ENCODE assay signal across 36 mouse cellular contexts in the genomic region with DNA sequence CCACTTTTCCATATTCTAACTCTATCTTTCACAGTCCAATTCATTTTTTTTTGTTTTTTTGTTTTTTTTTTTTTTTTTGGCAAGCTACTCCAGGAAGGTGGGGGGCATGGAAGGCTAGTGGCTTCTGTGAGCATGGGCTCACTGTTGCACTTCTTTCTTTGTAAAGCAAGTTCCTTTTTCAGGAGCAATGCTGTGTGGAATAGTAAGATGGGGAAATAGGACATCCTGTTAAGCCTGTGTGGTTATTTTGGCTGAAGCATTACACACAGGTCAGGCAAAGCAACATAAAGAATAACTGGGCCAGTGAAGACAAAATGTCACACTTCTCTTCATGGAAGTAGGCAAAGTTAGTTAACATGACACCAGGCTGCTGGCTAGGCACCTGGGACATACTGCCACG. TPM values are rescaled to one million over a fixed set of nuclear protein-coding genes. Genes with fewer than 3 reads are reported as not detected.
DNase-seq lines count a peak whose midpoint lies in the region; ATAC-seq lines count a peak whose summit lies in the region.
"Had no signal": no experiment of that assay in that cellular context is flagged by ENCODE, and none has a peak within 500 bp of the region (broad histone marks: within the 10 kb centered on the region; RNA-seq: fewer than 3 reads in every experiment).

No protein-coding gene starts in this region.

- no peaks in the 10 kb centered on the region for H3K27me3 ChIP-seq in heart, embryonic 12.5 days (replicated peaks)
- no peaks in the 10 kb centered on the region for H3K27me3 ChIP-seq in hindbrain, embryonic 10.5 days (ENCODE audit: insufficient read depth, poor library complexity, severe bottlenecking)
- H3K27me3 ChIP-seq in midbrain, embryonic 16.5 days (ENCODE audit: control insufficient read depth, insufficient read depth, low read depth, low read length): no peaks in the 10 kb centered on the region
- H3K27me3 ChIP-seq: embryonic facial prominence, embryonic 15.5 days; hindbrain, embryonic 12.5 days; intestine, embryonic 15.5 days; midbrain, embryonic 15.5 days; neural tube, embryonic 12.5 days had no signal

- no peak overlapping the region for H3K27ac ChIP-seq in heart, embryonic 12.5 days (ENCODE audit: poor library complexity, severe bottlenecking)
- H3K27ac ChIP-seq in brown adipose tissue, adult 24 weeks (replicated peaks; ENCODE audit: low read depth, low read length): 0 out of 2 replicates have a peak overlapping the region, but pooled peaks have one; percentile 29
- H3K27ac ChIP-seq in macrophage: peak overlapping the region; percentile 65
- no peak overlapping the region for H3K27ac ChIP-seq in hindbrain, embryonic 10.5 days
- H3K27ac ChIP-seq in midbrain, embryonic 16.5 days (ENCODE audit: low read length): no peak overlapping the region
- H3K27ac ChIP-seq: embryonic facial prominence, embryonic 10.5 days; embryonic facial prominence, embryonic 15.5 days; gastrocnemius, adult 2 months; heart, adult 2 months; hindbrain, embryonic 12.5 days; hindbrain, postnatal 0 days; intestine, embryonic 15.5 days; layer of hippocampus, adult 2 months; left cerebral cortex, adult 2 months; liver, embryonic 14.5 days; midbrain, embryonic 10.5 days; midbrain, embryonic 15.5 days; neural tube, embryonic 12.5 days had no signal

- ATAC-seq in heart, embryonic 12.5 days (ENCODE audit: insufficient number of reproducible peaks, low FRiP score): no peak
- no peak for ATAC-seq in midbrain, embryonic 16.5 days
- ATAC-seq: forebrain, embryonic 14.5 days; hindbrain, postnatal 0 days; intestine, embryonic 15.5 days; midbrain, embryonic 15.5 days had no signal

- no peaks in the 10 kb centered on the region for H3K36me3 ChIP-seq in heart, embryonic 12.5 days
- H3K36me3 ChIP-seq in macrophage (ENCODE audit: inconsistent target): no peaks in the 10 kb centered on the region
- H3K36me3 ChIP-seq in hindbrain, embryonic 10.5 days: no peaks in the 10 kb centered on the region
- no peaks in the 10 kb centered on the region for H3K36me3 ChIP-seq in midbrain, embryonic 16.5 days (ENCODE audit: control insufficient read depth, insufficient read depth, low read length)
- H3K36me3 ChIP-seq: embryonic facial prominence, embryonic 10.5 days; embryonic facial prominence, embryonic 15.5 days; G1E; hindbrain, embryonic 12.5 days; intestine, embryonic 15.5 days; midbrain, embryonic 10.5 days; midbrain, embryonic 15.5 days; neural tube, embryonic 12.5 days had no signal

- no peak overlapping the region for H3K4me2 ChIP-seq in heart, embryonic 12.5 days
- H3K4me2 ChIP-seq in midbrain, embryonic 16.5 days (ENCODE audit: low read length): no peak overlapping the region
- H3K4me2 ChIP-seq: embryonic facial prominence, embryonic 15.5 days; hindbrain, embryonic 12.5 days; intestine, embryonic 15.5 days; lung, embryonic 14.5 days; midbrain, embryonic 15.5 days; neural tube, embryonic 12.5 days had no signal

- peak; percentile 9 for DNase-seq in heart, adult 8-10 months (ENCODE audit: low spot score)
- DNase-seq in hindbrain, embryonic 10.5 days (ENCODE audit: low spot score): no peak
- DNase-seq in frontal cortex, postnatal 14 days (ENCODE audit: low spot score in 2 of 2): no peak
- DNase-seq: adrenal gland, postnatal 10 days; cerebellum, adult 2 months; cerebellum, postnatal 14 days; gastrocnemius, adult 2 months; gastrocnemius, postnatal 36 days; heart, adult 2 months; heart, postnatal 14 days; kidney, adult 2 months; kidney, postnatal 36 days; lung, embryonic 14.5 days; lung, postnatal 14 days; thymus, adult 2 months; thymus, postnatal 4 days had no signal

- 63% methylated on average over 1 of the region's 1 CpGs for WGBS in heart, embryonic 12.5 days
- WGBS in macrophage (ENCODE audit: missing documents): 0% methylated on average over 1 of the region's 1 CpGs
- WGBS in hindbrain, embryonic 10.5 days: 50% methylated on average over 1 of the region's 1 CpGs
- 58% methylated on average over 1 of the region's 1 CpGs for WGBS in midbrain, embryonic 16.5 days

- no peak overlapping the region for H3K4me3 ChIP-seq in heart, embryonic 12.5 days
- no peak overlapping the region for H3K4me3 ChIP-seq in brown adipose tissue, adult 24 weeks (ENCODE audit: insufficient read depth, low read depth, low read length)
- no peak overlapping the region for H3K4me3 ChIP-seq in macrophage (ENCODE audit: inconsistent target)
- H3K4me3 ChIP-seq in hindbrain, embryonic 10.5 days: no peak overlapping the region
- no peak overlapping the region for H3K4me3 ChIP-seq in midbrain, embryonic 16.5 days (ENCODE audit: low read depth, low read length)
- H3K4me3 ChIP-seq: embryonic facial prominence, embryonic 10.5 days; embryonic facial prominence, embryonic 15.5 days; gastrocnemius, adult 2 months; heart, adult 2 months; hindbrain, embryonic 12.5 days; intestine, embryonic 15.5 days; layer of hippocampus, adult 2 months; left cerebral cortex, adult 2 months; midbrain, embryonic 10.5 days; midbrain, embryonic 15.5 days; myocyte; neural tube, embryonic 12.5 days had no signal

- H3K9ac ChIP-seq in heart, embryonic 12.5 days: no peak overlapping the region
- no peak overlapping the region for H3K9ac ChIP-seq in midbrain, embryonic 16.5 days (ENCODE audit: low read depth, low read length)
- H3K9ac ChIP-seq: embryonic facial prominence, embryonic 15.5 days; hindbrain, embryonic 12.5 days; intestine, embryonic 15.5 days; liver, embryonic 14.5 days; lung, embryonic 14.5 days; midbrain, embryonic 15.5 days; neural tube, embryonic 12.5 days had no signal

- H3K4me1 ChIP-seq in heart, embryonic 12.5 days (replicated peaks): no peaks in the 10 kb centered on the region
- no peaks in the 10 kb centered on the region for H3K4me1 ChIP-seq in brown adipose tissue, adult 24 weeks (ENCODE audit: control insufficient read depth, insufficient read depth, insufficient read length, low read length)
- H3K4me1 ChIP-seq in hindbrain, embryonic 10.5 days (replicated peaks): no peaks in the 10 kb centered on the region
- H3K4me1 ChIP-seq in midbrain, embryonic 16.5 days (ENCODE audit: control insufficient read depth, insufficient read depth, low read length): no peaks in the 10 kb centered on the region
- H3K4me1 ChIP-seq: embryonic facial prominence, embryonic 10.5 days; embryonic facial prominence, embryonic 15.5 days; hindbrain, embryonic 12.5 days; intestine, embryonic 15.5 days; midbrain, embryonic 10.5 days; midbrain, embryonic 15.5 days; neural tube, embryonic 12.5 days had no signal

- H3K9me3 ChIP-seq in heart, embryonic 12.5 days (replicated peaks): peaks cover 5% of the 10 kb centered on the region; the same call in 1 of the 2 replicates
- no peaks in the 10 kb centered on the region for H3K9me3 ChIP-seq in hindbrain, embryonic 10.5 days
- no peaks in the 10 kb centered on the region for H3K9me3 ChIP-seq in midbrain, embryonic 16.5 days (replicated peaks; ENCODE audit: control insufficient read depth, low read length, poor library complexity, severe bottlenecking)
- H3K9me3 ChIP-seq: embryonic facial prominence, embryonic 10.5 days; embryonic facial prominence, embryonic 15.5 days; G1E; hindbrain, embryonic 12.5 days; intestine, embryonic 15.5 days; midbrain, embryonic 10.5 days; midbrain, embryonic 15.5 days; neural tube, embryonic 12.5 days had no signal

- H3K79me2 ChIP-seq in macrophage (ENCODE audit: inconsistent target): no peaks in the 10 kb centered on the region

RNA-seq across cellular contexts. Expression of a gene that starts 19.5 kb away (rescaled TPM):
- 1 to 10 TPM in 1 of 4 experiments, under 1 TPM in 3; 0.37 to 1.6 (median 0.87) TPM for total RNA-seq in heart, adult 8-10 months (2022)
- polyA plus RNA-seq in heart, embryonic 12.5 days (2016; fragmentation: Nextera tagmentation; extraction: Ambion mirVana): 0.17 and 0.19 TPM in 2 replicates
- 0.67 and 1.2 TPM in 2 replicates for polyA plus RNA-seq in brown adipose tissue, adult 24 weeks (2012; ENCODE audit: insufficient read depth, insufficient read length, missing spikeins)
- total RNA-seq in macrophage (2018; cell fraction: chromatin; rRNA removed): 1 to 10 TPM in 3 of 26 experiments, under 1 TPM in 9, not detected in 14; 0.12 to 4.2 (median 0.48) TPM
- total RNA-seq in macrophage (2018; cell fraction: cytosol; rRNA removed): under 1 TPM in 21 of 26 experiments, not detected in 5; 0.03 to 0.56 (median 0.22) TPM
- total RNA-seq in macrophage (2018; cell fraction: nucleus; rRNA removed): 1 to 10 TPM in 2 of 26 experiments, under 1 TPM in 15, not detected in 9; 0.10 to 1.1 (median 0.21) TPM
- polyA plus RNA-seq in macrophage (2018): 0.26 to 0.40 TPM (median 0.39 TPM) in 3 replicates
- 0.03 and 0.04 TPM in 2 replicates for polyA plus RNA-seq in hindbrain, embryonic 10.5 days (2016; fragmentation: Nextera tagmentation; extraction: Ambion mirVana)
- polyA plus RNA-seq in midbrain, embryonic 16.5 days (2015; fragmentation: Nextera tagmentation; extraction: Ambion mirVana): 0.04 TPM in 1 of 2 replicates, not detected in the other
- polyA plus RNA-seq: forebrain, embryonic 14.5 days; midbrain, embryonic 10.5 days had no signal

RNA-seq across cellular contexts. Expression of a gene that starts 55.5 kb away (rescaled TPM):
- total RNA-seq in heart, adult 8-10 months (2022): 1 to 10 TPM in 1 of 4 experiments, under 1 TPM in 3; 0.19 to 1.9 (median 0.39) TPM
- polyA plus RNA-seq in heart, embryonic 12.5 days (2016; fragmentation: Nextera tagmentation; extraction: Ambion mirVana): not detected in 2 replicates
- not detected in 2 replicates for polyA plus RNA-seq in brown adipose tissue, adult 24 weeks (2012; ENCODE audit: insufficient read depth, insufficient read length, missing spikeins)
- total RNA-seq in macrophage (2018; cell fraction: chromatin; rRNA removed): not detected
- under 1 TPM in 6 of 26 experiments, not detected in 20; 0.03 to 0.15 (median 0.05) TPM for total RNA-seq in macrophage (2018; cell fraction: cytosol; rRNA removed)
- under 1 TPM in 2 of 26 experiments, not detected in 24; 0.15 to 0.26 TPM for total RNA-seq in macrophage (2018; cell fraction: nucleus; rRNA removed)
- 0.04 to 0.10 TPM in 2 of 3 replicates, not detected in the other for polyA plus RNA-seq in macrophage (2018)
- not detected in 2 replicates for polyA plus RNA-seq in hindbrain, embryonic 10.5 days (2016; fragmentation: Nextera tagmentation; extraction: Ambion mirVana)
- polyA plus RNA-seq in midbrain, embryonic 16.5 days (2015; fragmentation: Nextera tagmentation; extraction: Ambion mirVana): not detected in 2 replicates
- total RNA-seq: gastrocnemius, postnatal 36 days; hindbrain, postnatal 0 days; layer of hippocampus, adult 2 months; layer of hippocampus, postnatal 14 days; left cerebral cortex, adult 2 months; left cerebral cortex, postnatal 25 days had no signal
- polyA plus RNA-seq: cerebellum, adult 2 months; embryonic facial prominence, embryonic 10.5 days; forebrain, embryonic 14.5 days; G1E; hindbrain, embryonic 12.5 days; hindbrain, postnatal 0 days; midbrain, embryonic 10.5 days; midbrain, embryonic 15.5 days; myocyte; neural tube, embryonic 12.5 days had no signal

Comparison
In these comparisons a context has a peak if more than half of its experiments do, and no peak if none do; other contexts are left out.
1. H3K27ac ChIP-seq: peak in brown adipose tissue, adult 24 weeks (single experiment) and macrophage (single experiment); none in heart, embryonic 12.5 days (single experiment), hindbrain, embryonic 10.5 days (single experiment) and midbrain, embryonic 16.5 days (single experiment).